Mouse (Mus musculus): Measurements from ENCODE around the gene Nebl.

Nebl gene

GRCm38 (mm10) chr2:17710083-17710482 lies 21.2 kb downstream of the Nebl start:
- no peak for DNase-seq (ENCODE audit: low spot score in 2 of 2)

DNA sequence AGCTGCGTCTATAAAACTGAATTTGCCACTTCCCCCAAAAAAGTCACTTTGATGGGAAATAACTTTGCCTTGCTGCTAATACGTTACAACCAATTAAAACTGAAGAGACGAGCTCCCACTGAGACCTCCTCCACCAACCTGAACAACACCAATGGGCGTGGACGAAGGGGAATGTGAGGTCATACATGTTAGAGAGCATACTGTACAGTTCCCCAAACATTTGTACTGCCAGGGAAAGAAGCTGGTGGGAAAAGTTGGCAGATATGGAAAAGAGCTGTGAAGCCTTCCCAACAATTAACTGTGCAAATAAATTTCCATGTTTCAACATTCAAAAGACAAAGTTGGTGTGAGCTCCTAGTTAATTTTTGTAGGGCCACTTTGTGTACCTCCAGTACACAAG lies 25.3 kb downstream of the Nebl start:
- no peak for DNase-seq (ENCODE audit: low spot score in 2 of 2)

GRCm38 (mm10) chr2:17705426-17705825 lies 25.8 kb downstream of the Nebl start:
- DNase-seq (ENCODE audit: low spot score in 2 of 2): no peak

- no peak for DNase-seq (ENCODE audit: low spot score in 2 of 2)
These were observed 28.1 kb downstream of the Nebl start for GRCm38 (mm10) chr2:17703170-17703512.

GRCm38 (mm10) chr2:17702481-17703169 lies 28.6 kb downstream of the Nebl start:
- DNase-seq (ENCODE audit: low spot score in 2 of 2): no peak

DNA sequence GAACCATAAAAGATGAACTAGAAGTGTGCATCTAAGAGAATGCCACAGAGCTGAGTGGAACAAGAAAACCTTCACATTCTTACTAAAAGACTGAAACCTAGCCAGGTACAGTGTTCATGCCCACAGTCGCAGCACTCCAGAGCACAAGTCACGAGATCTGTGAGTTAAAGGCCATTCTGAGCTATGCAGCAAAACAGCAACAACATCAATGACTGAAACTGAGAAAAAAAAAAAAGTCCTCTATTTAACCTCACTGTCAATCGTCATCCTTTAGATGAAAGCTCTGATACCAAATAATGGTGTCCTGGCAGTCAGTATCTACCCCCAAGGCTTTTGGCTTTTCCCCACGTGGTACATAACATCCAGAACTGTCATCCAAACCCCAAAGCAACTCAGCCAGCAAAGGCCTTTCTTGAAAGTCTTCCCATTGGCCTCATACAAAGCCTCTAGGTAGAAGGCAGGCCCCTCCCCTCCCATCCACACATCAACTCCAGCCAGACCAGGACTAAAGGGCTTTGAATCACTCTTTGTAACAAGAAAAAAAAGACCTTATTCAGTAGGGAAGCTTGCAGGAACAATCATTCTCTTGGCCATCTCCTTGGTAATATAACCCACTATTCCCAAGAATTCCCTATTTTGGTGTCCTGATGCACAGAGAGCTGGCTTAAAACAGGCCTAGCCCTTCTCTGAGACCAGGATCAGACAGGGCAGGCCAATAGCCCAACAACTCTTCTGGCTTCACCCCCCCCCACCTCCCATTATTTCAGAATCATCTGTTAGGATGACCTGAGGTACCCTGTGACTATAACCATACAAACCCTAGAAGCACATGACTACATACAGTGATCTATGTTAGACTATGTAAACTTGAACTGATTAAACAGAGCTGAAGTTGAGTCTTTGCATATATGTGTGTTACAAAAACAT lies 32.8 kb downstream of the Nebl start:
- DNase-seq (ENCODE audit: low spot score in 2 of 2): no peak

DNA sequence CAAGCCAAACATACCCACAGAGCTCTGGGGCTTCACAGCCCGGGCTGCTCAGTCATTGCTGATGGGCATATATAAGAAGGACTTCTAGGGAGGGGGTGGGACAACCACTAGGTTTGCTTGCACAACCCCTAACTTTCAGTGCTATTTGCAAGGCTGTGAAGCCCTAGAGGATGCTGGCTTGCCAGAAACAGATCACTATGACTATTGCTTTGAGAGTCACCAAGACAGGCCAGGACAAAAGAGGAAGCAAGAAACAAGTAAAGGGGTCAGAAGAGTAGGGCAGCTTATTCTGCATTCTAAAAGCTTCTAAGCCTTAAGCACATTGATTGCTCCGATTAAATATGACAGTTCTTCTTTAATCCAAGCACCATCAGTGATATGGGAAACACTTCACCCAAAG lies 38.3 kb downstream of the Nebl start:
- no peak for DNase-seq (ENCODE audit: low spot score in 2 of 2)

GRCm38 (mm10) chr2:17690264-17690663 lies 41.0 kb downstream of the Nebl start:
- DNase-seq (ENCODE audit: low spot score in 2 of 2): no peak

- no peak for DNase-seq (ENCODE audit: low spot score in 2 of 2)
These were observed 44.1 kb downstream of the Nebl start for GRCm38 (mm10) chr2:17687141-17687540.

GRCm38 (mm10) chr2:17683326-17684040 lies 47.8 kb downstream of the Nebl start:
- no peak for DNase-seq (ENCODE audit: low spot score in 2 of 2)

DNA sequence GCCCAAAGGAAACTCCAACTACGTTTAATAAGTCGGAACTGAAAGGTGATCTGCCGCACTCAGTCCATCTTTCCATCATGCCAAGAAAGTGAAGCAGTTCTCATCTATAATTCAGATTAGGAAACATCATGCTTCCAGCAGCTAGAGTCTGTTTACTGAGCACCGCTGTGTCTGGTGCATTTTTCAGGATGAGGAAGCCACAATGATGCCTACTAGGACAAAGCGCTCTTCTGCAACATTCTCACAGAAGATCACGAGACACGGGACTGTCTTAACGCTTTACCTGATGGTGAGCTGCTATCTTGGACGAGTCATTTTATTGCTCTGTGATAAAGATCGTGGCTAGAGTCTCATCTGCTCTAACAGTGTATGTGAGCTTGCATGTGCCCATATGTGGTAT lies 59.1 kb downstream of the Nebl start:
- no peak for DNase-seq (ENCODE audit: low spot score in 2 of 2)

DNA sequence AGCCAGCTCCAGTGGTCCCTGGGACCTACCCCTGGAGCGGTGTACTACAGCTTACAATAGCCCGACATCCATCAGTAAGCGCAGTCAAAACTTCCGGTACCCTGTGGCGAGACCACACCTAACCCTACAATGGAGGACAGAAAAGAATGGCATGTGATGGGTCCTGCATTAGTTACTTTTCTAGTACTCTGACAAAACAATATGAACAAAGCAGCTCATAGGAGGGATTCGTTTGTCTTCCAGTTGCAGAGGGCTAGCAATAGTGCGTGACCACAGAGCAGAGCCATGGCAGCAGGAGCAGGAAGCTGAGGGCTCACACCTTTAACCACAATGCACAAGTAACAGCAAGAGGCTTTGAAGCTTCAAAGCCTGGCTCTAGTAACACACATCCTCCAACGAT lies 59.7 kb downstream of the Nebl start:
- no peak for DNase-seq (ENCODE audit: low spot score in 2 of 2)

- peak; percentile 31 to 46 for DNase-seq (ENCODE audit: low spot score in 2 of 2)
These were observed 61.3 kb downstream of the Nebl start for GRCm38 (mm10) chr2:17669953-17670352.

- DNase-seq (ENCODE audit: low spot score in 2 of 2): peak in 1 of 2 experiments; percentile 19
These were observed 62.3 kb downstream of the Nebl start for GRCm38 (mm10) chr2:17669000-17669399.

- DNase-seq (ENCODE audit: low spot score in 2 of 2): no peak
These were observed 73.1 kb downstream of the Nebl start for GRCm38 (mm10) chr2:17658176-17658575.

- no peak for DNase-seq (ENCODE audit: low spot score in 2 of 2)
These were observed 81.0 kb downstream of the Nebl start for GRCm38 (mm10) chr2:17650147-17650834.

DNA sequence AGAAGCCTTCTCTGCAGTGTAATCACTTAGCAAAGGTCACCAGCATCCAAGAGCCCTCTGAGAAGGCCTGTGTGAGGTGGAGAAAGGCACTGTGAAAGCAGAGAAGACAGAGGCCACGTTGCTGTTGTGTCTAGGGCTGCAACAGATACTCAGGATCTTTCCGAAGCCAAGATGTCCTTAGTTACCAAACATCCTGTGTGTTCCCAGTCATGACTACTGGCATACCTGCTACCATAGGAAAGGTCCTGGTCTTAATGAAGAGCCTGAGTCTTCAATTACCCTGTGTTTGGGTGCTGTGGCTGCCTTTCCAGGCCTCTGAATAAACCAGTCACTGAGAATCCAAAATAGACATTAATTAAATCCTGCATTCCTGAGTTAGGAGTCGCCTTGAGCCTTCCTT lies 81.5 kb downstream of the Nebl start:
- DNase-seq (ENCODE audit: low spot score in 2 of 2): no peak

GRCm38 (mm10) chr2:17644282-17645262 lies 86.7 kb downstream of the Nebl start:
- DNase-seq (ENCODE audit: low spot score in 2 of 2): peak; percentile 19 to 66

DNA sequence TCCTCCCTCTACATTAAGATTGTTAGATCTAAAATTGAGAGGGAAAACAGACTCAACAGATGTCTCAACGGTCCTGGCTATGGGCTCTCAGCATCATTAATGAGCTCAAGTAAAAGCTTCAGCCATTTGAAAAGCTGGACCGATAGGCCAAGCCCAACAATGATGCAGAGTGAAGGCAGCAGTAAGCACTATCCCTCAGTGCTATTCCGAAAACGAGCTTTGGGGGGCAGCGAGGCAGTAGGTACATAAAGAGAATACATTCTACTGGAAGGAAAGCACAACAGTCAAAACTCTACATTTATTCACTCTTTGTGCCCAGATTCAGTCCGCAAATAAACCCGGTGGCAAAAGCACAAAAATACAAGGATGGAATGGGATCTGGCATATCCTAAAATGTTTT lies 87.4 kb downstream of the Nebl start:
- no peak for DNase-seq (ENCODE audit: low spot score in 2 of 2)

DNA sequence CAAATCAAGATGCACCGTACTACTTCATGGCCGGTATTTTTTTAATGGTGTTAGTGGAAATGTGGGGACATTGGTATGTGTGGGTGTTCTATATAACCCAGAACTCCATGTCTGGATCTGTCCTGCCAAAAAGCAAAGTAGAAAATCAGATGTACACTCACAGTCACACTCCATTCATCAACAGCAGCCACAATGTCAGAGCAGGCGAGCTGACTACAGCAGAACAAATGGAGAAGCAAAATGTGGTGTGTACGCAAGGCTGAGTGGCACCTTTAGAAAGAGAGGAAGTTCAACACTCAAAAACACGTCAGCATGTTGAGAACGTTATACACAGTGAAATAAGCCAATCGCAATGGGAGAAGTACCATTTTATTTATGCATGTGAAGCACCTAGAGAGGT lies 88.5 kb downstream of the Nebl start:
- DNase-seq (ENCODE audit: low spot score in 2 of 2): no peak

- no peak for DNase-seq (ENCODE audit: low spot score in 2 of 2)
These were observed 90.4 kb downstream of the Nebl start for GRCm38 (mm10) chr2:17640861-17641260.

Data from left cerebral cortex, adult 9 months (tissue).